Mouse (Mus musculus): ENCODE results near the gene Dok3.

- no peak for TF ChIP-seq CTCF (IDR thresholded peaks at IDR 0.05 in 2 of 3, conservative IDR thresholded peaks at IDR 0.05 in 1 of 3; ENCODE audit: control insufficient read depth in 1 of 3, insufficient read depth in 1 of 3, low read depth in 2 of 3, low read length in 3 of 3, poor library complexity in 1 of 3, severe bottlenecking in 1 of 3)
- TF ChIP-seq MEF2A (IDR thresholded peaks at IDR 0.05; ENCODE audit: extremely low read depth, insufficient replicate concordance, low read depth, low read length, poor library complexity, severe bottlenecking) = no peak
- TF ChIP-seq SIN3A (IDR thresholded peaks at IDR 0.05; ENCODE audit: low read length) = no peak
- no peak for TF ChIP-seq CHD2 (IDR thresholded peaks at IDR 0.05; ENCODE audit: low read length)
- TF ChIP-seq EP300 (IDR thresholded peaks at IDR 0.05; ENCODE audit: low read depth in 1 of 2, low read length in 2 of 2) = no peak
- no peak for TF ChIP-seq TCF12 (IDR thresholded peaks at IDR 0.05; ENCODE audit: low read depth, low read length)
- no peak for TF ChIP-seq ETS1 (IDR thresholded peaks at IDR 0.05; ENCODE audit: low read depth, low read length)
- no peak for TF ChIP-seq GABPA (IDR thresholded peaks at IDR 0.05; ENCODE audit: low read depth, low read length)
- no peak for TF ChIP-seq POLR2A (IDR thresholded peaks at IDR 0.05; ENCODE audit: control insufficient read depth in 1 of 2, insufficient read depth in 1 of 2, low read depth in 1 of 2, low read length in 2 of 2, poor library complexity in 1 of 2)
Measured at GRCm38 (mm10) chr13:55496661-55497060, 32.4 kb downstream of the Dok3 start.

All from MEL (cell line).